Mouse (Mus musculus) embryonic fibroblast, embryonic 13.5 days (primary cell): ENCODE results near the gene Tjap1. TPM values are rescaled to one million over a fixed set of nuclear protein-coding genes. Genes with fewer than 3 reads are reported as not detected.

Experiments used
- H3K27ac ChIP-seq: 2 replicates; pipeline ENCODE4 v1.5.1; 2012; ENCODE audit warnings: low read length, control low read depth, inconsistent platforms; ENCODE audit not compliant: insufficient read depth
- H3K4me1 ChIP-seq: 2 replicates; pipeline ENCODE4 v1.6.1; 2011; ENCODE audit warnings: low read length; ENCODE audit not compliant: control insufficient read depth, insufficient read depth
- H3K4me3 ChIP-seq: 2 replicates; pipeline ENCODE4 v1.5.1; 2011; ENCODE audit warnings: mild to moderate bottlenecking, control low read depth, low read length; ENCODE audit not compliant: insufficient read depth
- CTCF ChIP-seq: IDR thresholded peaks from 2 replicates; pipeline ENCODE4 v1.5.1; 2011; ENCODE audit warnings: mild to moderate bottlenecking, control low read depth, low read length, moderate library complexity, borderline replicate concordance; ENCODE audit not compliant: insufficient read depth
- POLR2A ChIP-seq: IDR thresholded peaks from 2 replicates; pipeline ENCODE4 v1.6.1; 2011; ENCODE audit warnings: low read depth, mild to moderate bottlenecking, control low read depth, low read length, moderate library complexity
- polyA plus RNA-seq: library from polyadenylated mRNA; stranded (reverse); fragments of >200 nt; gene quantifications from 2 replicates; pipeline ENCODE4 v1.2.4, GENCODE M21; 2011; ENCODE audit warnings: low read depth; ENCODE audit not compliant: missing spikeins, insufficient read length

Gene Tjap1
- polyA plus RNA-seq, 1 experiment = 63.2 TPM

- Histone ChIP-seq H3K4me3 (peak overlapping the region; percentile 36), H3K4me1 (peaks cover 2% of the 10 kb centered on the region; the same call in 1 of the 2 replicates), H3K27ac (no peak overlapping the region)
- no peak for TF ChIP-seq POLR2A
- no peak for TF ChIP-seq CTCF
Measured at GRCm38 (mm10) chr17:46254106-46254505, 28.7 kb downstream of the Tjap1 start.

DNA sequence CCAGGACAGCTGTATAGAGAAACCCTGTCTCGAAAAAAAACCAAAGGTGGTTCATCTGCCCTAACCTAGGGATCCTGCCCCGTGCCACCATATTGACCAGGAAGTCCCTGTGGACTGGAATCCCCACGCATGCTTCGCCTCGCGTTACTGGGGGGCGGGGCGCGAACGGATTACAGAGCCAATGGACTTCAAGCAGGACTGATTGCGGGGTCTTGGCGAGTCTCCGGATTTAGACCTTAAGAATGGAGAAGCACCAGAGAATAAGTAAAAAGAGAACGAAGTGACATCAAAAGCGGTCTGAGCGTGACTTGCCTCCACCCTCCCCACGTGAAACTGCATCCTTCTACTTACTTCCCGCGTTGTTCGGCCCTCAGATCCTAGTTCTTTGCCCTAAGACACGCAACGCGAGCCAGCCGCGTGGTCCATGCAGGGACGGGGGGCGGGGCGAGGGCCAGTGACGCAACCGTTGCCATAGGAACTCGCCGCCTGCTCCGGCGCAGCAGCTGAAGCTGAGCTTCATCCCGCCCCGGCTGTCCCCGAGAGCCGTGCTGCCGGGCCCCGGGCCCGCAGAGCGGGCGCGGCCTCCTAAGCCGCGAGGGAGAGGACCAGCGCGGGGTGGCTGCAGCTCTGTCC, 29.3 kb downstream of the Tjap1 start, which contains the start of gene Lrrc73:
Gene Lrrc73, plus strand, starts transcription at position 80 of the 633 bp plus-strand sequence.
- Histone ChIP-seq H3K27ac (no peak within 1 kb of the TSS), H3K4me3 (peak within 1 kb of the TSS; percentile 36), H3K4me1 (peaks cover 2% of the 10 kb centered on the region; the same call in 1 of the 2 replicates)
- peak; percentile 49 for TF ChIP-seq POLR2A
- no peak for TF ChIP-seq CTCF

- TF ChIP-seq CTCF (no peak), POLR2A (peak; percentile 3; the same call in 1 of the 2 replicates)
- Histone ChIP-seq H3K4me1 (peaks cover 2% of the 10 kb centered on the region; the same call in 1 of the 2 replicates), H3K27ac (no peak overlapping the region), H3K4me3 (no peak overlapping the region)
Measured at GRCm38 (mm10) chr17:46252571-46253451, 30.0 kb downstream of the Tjap1 start.

DNA sequence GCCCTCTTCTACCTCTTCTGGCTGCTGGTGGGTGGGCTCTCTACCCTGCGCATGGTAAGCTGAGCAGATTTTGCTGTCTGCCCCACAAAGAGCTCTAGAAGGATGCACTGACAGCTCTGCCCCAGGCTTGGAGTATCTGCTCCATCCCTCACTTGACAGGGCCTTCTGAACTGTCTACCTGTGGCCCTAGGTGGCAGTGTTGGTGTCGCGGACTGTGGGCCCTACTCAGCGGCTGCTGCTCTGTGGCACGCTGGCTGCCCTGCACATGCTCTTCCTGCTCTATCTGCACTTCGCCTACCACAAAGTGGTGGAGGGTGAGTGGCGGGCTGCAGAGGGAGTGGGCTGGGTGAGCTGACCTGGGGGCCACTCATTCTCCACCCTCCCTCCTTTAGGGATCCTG, 31.7 kb downstream of the Tjap1 start:
- Histone ChIP-seq H3K4me3 (no peak overlapping the region), H3K27ac (no peak overlapping the region), H3K4me1 (peaks cover 2% of the 10 kb centered on the region; the same call in 1 of the 2 replicates)
- TF ChIP-seq CTCF (no peak; the same call in 1 of the 2 replicates), POLR2A (no peak)

DNA sequence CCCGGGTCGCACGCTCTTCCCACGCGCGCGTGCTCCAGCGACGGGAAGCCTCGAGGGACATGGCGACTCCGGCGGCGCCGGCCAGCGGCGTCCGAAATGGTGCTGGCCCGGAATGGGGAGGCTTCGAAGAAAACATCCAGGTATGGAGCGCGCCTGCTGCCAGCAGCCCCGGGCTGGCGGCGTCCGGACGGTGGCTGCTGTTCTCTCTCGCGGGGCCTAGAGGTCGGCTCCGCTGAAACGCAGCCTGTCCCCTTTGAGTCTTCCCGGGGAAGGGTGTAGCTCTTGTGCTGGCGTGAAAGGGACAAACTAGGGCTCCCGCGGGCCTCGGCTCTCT, 34.7 kb downstream of the Tjap1 start:
- Histone ChIP-seq H3K4me3 (peak overlapping the region; percentile 98), H3K4me1 (0 out of 2 replicates have a peak, but pooled peaks cover 2% of the 10 kb centered on the region), H3K27ac (no peak overlapping the region)
- no peak for TF ChIP-seq CTCF
- no peak for TF ChIP-seq POLR2A

DNA sequence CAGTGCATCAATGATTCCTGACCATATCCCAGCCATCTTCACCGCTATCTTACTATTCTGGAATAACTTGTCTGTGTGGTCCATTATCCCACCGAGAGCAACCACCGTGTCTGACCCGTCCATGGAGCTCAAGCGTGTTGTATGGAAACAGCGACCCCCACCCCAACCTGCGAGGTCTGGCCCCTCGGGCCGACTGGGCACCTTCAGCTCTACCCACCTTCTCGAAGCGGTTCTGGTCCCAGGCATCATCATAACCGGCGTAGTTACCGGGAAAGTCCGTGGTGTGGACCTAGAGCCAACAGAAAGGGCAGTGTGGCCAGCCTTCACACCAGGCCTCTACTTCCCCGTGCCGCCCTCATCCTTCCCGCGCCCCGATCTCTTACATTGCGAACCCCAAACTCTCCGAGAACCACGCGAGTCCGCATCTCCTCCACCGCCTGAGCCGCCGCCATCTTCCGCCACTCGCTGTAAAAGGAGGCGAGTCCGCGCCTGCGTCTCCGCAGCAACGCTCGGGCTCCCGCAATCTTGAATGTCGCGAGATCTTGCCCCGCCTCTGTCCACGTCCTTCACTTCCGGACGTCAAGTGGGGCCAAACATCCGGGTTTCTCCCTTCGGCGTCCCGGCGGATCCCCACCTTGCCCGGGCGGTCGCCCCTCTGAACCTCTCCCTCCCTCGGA, 35.2 kb downstream of the Tjap1 start, which contains the start of the genes Polr1c and Yipf3:
Gene Polr1c, minus strand, starts transcription at position 543 of the 677 bp plus-strand sequence.
Gene Yipf3, plus strand, starts transcription at position 569 of the 677 bp plus-strand sequence.
- Histone ChIP-seq H3K27ac (0 out of 2 replicates have a peak within 1 kb of the TSS, but pooled peaks have one; percentile 35), H3K4me1 (0 out of 2 replicates have a peak, but pooled peaks cover 2% of the 10 kb centered on the region), H3K4me3 (peak within 1 kb of the TSS; percentile 98)
- TF ChIP-seq POLR2A (peak; percentile 94), CTCF (no peak)

GRCm38 (mm10) chr17:46244579-46244978, 38.2 kb downstream of the Tjap1 start:
- TF ChIP-seq POLR2A (no peak), CTCF (no peak)
- 0 out of 2 replicates have a peak, but pooled peaks cover 2% of the 10 kb centered on the region for H3K4me1 ChIP-seq
- H3K4me3 ChIP-seq = no peak overlapping the region
- H3K27ac ChIP-seq = no peak overlapping the region

- Histone ChIP-seq H3K4me1 (no peaks in the 10 kb centered on the region), H3K4me3 (no peak overlapping the region), H3K27ac (no peak overlapping the region)
- no peak for TF ChIP-seq POLR2A
- TF ChIP-seq CTCF = no peak
Measured at GRCm38 (mm10) chr17:46243624-46244023, 39.2 kb downstream of the Tjap1 start.

DNA sequence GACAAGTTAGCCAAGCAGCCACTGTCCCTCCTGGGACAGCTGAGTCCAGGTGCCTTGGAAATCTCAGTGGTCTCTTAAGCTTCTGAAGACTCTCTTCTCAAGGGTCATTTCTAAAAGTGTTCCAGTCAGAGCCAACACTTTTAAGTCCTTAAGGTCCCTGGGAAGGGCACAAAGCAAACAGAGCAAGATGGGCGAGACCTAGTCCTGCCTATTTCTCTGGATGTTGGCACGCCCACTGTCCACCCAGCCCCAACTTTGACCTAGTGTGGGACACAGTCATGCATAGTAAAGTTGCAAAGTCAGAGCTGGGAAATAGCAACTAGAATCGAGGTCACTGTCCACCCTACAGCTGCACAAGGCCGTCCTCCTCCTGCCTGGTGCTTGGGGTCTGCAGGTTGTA, 39.8 kb downstream of the Tjap1 start:
- TF ChIP-seq CTCF (no peak), POLR2A (no peak)
- no peak overlapping the region for H3K27ac ChIP-seq
- H3K4me1 ChIP-seq = no peaks in the 10 kb centered on the region
- no peak overlapping the region for H3K4me3 ChIP-seq

DNA sequence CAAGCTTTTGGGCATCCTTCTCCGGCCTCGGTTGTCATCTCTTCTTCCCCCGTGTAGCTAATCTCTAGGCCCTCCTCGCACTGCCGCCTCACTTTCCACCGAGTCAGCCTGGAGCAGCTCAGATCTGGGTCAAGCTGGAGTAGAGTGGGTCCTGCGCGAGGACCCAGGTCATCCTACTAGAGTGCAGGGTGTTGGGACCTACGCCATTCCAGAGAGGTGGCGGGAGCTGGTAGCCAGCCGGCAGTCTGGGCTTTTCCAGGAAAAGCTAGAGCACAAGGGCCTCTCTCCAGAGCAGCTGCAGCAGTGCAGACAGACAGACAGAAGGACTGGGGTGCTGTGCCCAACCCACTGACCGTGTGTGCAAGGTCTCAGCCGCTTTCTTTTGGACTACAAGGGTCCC, 40.6 kb downstream of the Tjap1 start:
- H3K27ac ChIP-seq = no peak overlapping the region
- no peak for TF ChIP-seq CTCF
- no peak overlapping the region for H3K4me3 ChIP-seq
- no peaks in the 10 kb centered on the region for H3K4me1 ChIP-seq
